Mouse (Mus musculus) forebrain, postnatal 0 days (tissue): ENCODE results near the gene Olfr1564. TPM values are rescaled to one million over a fixed set of nuclear protein-coding genes. Genes with fewer than 3 reads are reported as not detected.

Experiments
- polyA plus RNA-seq: library from polyadenylated mRNA; unstranded; fragments of >200 nt; fragmentation: Nextera tagmentation; extraction: Ambion mirVana; gene quantifications from 2 replicates; pipeline ENCODE4 v1.2.1, GENCODE M21; 2015
- total RNA-seq: library from RNA; depleted of rRNA; stranded (reverse); fragments of >200 nt; gene quantifications from 2 replicates; pipeline ENCODE4 v1.2.3, GENCODE M21; 2014; rRNA removed

Olfr1564 gene
- total and polyA plus RNA-seq, 2 experiments from 2014 or later, result not detected

Other genes starting within 250 kb of the Olfr1564 start
- gene Zfp952, start 228.6 kb downstream of the Olfr1564 start, total RNA-seq, result 19.3 and 19.7 TPM in 2 replicates
- gene Zfp952, start 228.6 kb downstream of the Olfr1564 start, polyA plus RNA-seq, result 9.0 and 12.3 TPM in 2 replicates
- 24.3 and 28.5 TPM in 2 replicates for gene Zfp763, start 188.3 kb downstream of the Olfr1564 start, total RNA-seq
- gene Zfp763, start 188.3 kb downstream of the Olfr1564 start, polyA plus RNA-seq, result 15.4 and 19.9 TPM in 2 replicates
- gene 4921501E09Rik, start 153.6 kb downstream of the Olfr1564 start, total RNA-seq, result not detected in 2 replicates
- gene 4921501E09Rik, start 153.6 kb downstream of the Olfr1564 start, polyA plus RNA-seq, result not detected in 2 replicates
- 28.5 and 30.6 TPM in 2 replicates for gene Zfp563, start 132.4 kb downstream of the Olfr1564 start, total RNA-seq
- 9.5 and 11.0 TPM in 2 replicates for gene Zfp563, start 132.4 kb downstream of the Olfr1564 start, polyA plus RNA-seq
- 0.15 and 0.90 TPM in 2 replicates for gene Morc2b, start 82.0 kb downstream of the Olfr1564 start, total RNA-seq
- 0.07 and 0.20 TPM in 2 replicates for gene Morc2b, start 82.0 kb downstream of the Olfr1564 start, polyA plus RNA-seq
- not detected in 2 replicates for gene Olfr55, start 53.2 kb downstream of the Olfr1564 start, total RNA-seq
- gene Olfr55, start 53.2 kb downstream of the Olfr1564 start, polyA plus RNA-seq, result not detected in 2 replicates
- not detected in 2 replicates for gene Olfr239, start 30.4 kb downstream of the Olfr1564 start, total RNA-seq
- gene Olfr239, start 30.4 kb downstream of the Olfr1564 start, polyA plus RNA-seq, result not detected in 2 replicates
- 29.3 and 29.6 TPM in 2 replicates for gene Zfp955a, start 33.5 kb upstream of the Olfr1564 start, total RNA-seq
- gene Zfp955a, start 33.5 kb upstream of the Olfr1564 start, polyA plus RNA-seq, result 18.5 and 19.7 TPM in 2 replicates
- not detected in 2 replicates for gene Olfr63, start 43.0 kb upstream of the Olfr1564 start, total RNA-seq
- gene Olfr63, start 43.0 kb upstream of the Olfr1564 start, polyA plus RNA-seq, result 0.01 and 0.02 TPM in 2 replicates
- gene Zfp955b, start 67.9 kb upstream of the Olfr1564 start, total RNA-seq, result 25.3 and 33.4 TPM in 2 replicates
- 12.7 and 14.0 TPM in 2 replicates for gene Zfp955b, start 67.9 kb upstream of the Olfr1564 start, polyA plus RNA-seq
- gene Zfp81, start 137.2 kb upstream of the Olfr1564 start, total RNA-seq, result 38.2 and 40.5 TPM in 2 replicates
- 21.5 and 31.5 TPM in 2 replicates for gene Zfp81, start 137.2 kb upstream of the Olfr1564 start, polyA plus RNA-seq
- 12.3 and 15.5 TPM in 2 replicates for gene Zfp101, start 173.0 kb upstream of the Olfr1564 start, total RNA-seq
- gene Zfp101, start 173.0 kb upstream of the Olfr1564 start, polyA plus RNA-seq, result 8.6 and 10.2 TPM in 2 replicates
- gene Actl9, start 211.2 kb upstream of the Olfr1564 start, total RNA-seq, result not detected in 2 replicates
- gene Actl9, start 211.2 kb upstream of the Olfr1564 start, polyA plus RNA-seq, result not detected in 2 replicates